Mouse (Mus musculus): Measurements from ENCODE around the gene Zdhhc17. TPM values are rescaled to one million over a fixed set of nuclear protein-coding genes. Genes with fewer than 3 reads are reported as not detected.

Zdhhc17 gene
- polyA plus RNA-seq, 1 experiment from 2014 or later: 26.4 TPM

- Histone ChIP-seq H3K27ac (no peak overlapping the region), H3K36me3 (peaks cover 94% of the 10 kb centered on the region), H3K4me1 (no peaks in the 10 kb centered on the region), H3K4me3 (no peak overlapping the region), H3K27me3 (ENCODE audit: low read depth, poor library complexity, severe bottlenecking) (no peaks in the 10 kb centered on the region), H3K9me3 (replicated peaks) (no peaks in the 10 kb centered on the region)
- 97% methylated on average over 11 of the region's 11 CpGs for WGBS
- no peak for DNase-seq (ENCODE audit: low spot score)
Observed at GRCm38 (mm10) chr10:110941968-110942367, 68.0 kb downstream of the Zdhhc17 start.

GRCm38 (mm10) chr10:110940740-110941398 lies 69.1 kb downstream of the Zdhhc17 start:
- H3K9me3 ChIP-seq (replicated peaks): no peaks in the 10 kb centered on the region
- no peak overlapping the region for H3K4me3 ChIP-seq
- no peak overlapping the region for H3K27ac ChIP-seq
- 89% methylated on average over 13 of the region's 13 CpGs for WGBS
- peaks cover 94% of the 10 kb centered on the region for H3K36me3 ChIP-seq
- no peaks in the 10 kb centered on the region for H3K27me3 ChIP-seq (ENCODE audit: low read depth, poor library complexity, severe bottlenecking)
- no peak for DNase-seq (ENCODE audit: low spot score)
- no peaks in the 10 kb centered on the region for H3K4me1 ChIP-seq

GRCm38 (mm10) chr10:110939717-110940116 lies 70.2 kb downstream of the Zdhhc17 start:
- WGBS: 91% methylated on average over 4 of the region's 4 CpGs
- Histone ChIP-seq H3K4me1 (no peaks in the 10 kb centered on the region), H3K9me3 (replicated peaks) (no peaks in the 10 kb centered on the region), H3K36me3 (peaks cover 92% of the 10 kb centered on the region), H3K4me3 (no peak overlapping the region), H3K27ac (no peak overlapping the region), H3K27me3 (ENCODE audit: low read depth, poor library complexity, severe bottlenecking) (no peaks in the 10 kb centered on the region)
- DNase-seq (ENCODE audit: low spot score): no peak

GRCm38 (mm10) chr10:110938841-110939549 lies 70.9 kb downstream of the Zdhhc17 start:
- DNase-seq (ENCODE audit: low spot score): no peak
- Histone ChIP-seq H3K9me3 (replicated peaks) (no peaks in the 10 kb centered on the region), H3K27me3 (ENCODE audit: low read depth, poor library complexity, severe bottlenecking) (no peaks in the 10 kb centered on the region), H3K27ac (no peak overlapping the region), H3K4me3 (no peak overlapping the region), H3K4me1 (no peaks in the 10 kb centered on the region), H3K36me3 (peaks cover 90% of the 10 kb centered on the region)
- 89% methylated on average over 19 of the region's 19 CpGs for WGBS

- Histone ChIP-seq H3K36me3 (peaks cover 83% of the 10 kb centered on the region), H3K27ac (no peak overlapping the region), H3K4me3 (no peak overlapping the region), H3K4me1 (no peaks in the 10 kb centered on the region), H3K27me3 (ENCODE audit: low read depth, poor library complexity, severe bottlenecking) (no peaks in the 10 kb centered on the region), H3K9me3 (replicated peaks) (no peaks in the 10 kb centered on the region)
- WGBS: 91% methylated on average over 7 of the region's 7 CpGs
- no peak for DNase-seq (ENCODE audit: low spot score)
Observed at GRCm38 (mm10) chr10:110938361-110938760, 71.6 kb downstream of the Zdhhc17 start.

- Histone ChIP-seq H3K27me3 (ENCODE audit: low read depth, poor library complexity, severe bottlenecking) (no peaks in the 10 kb centered on the region), H3K9me3 (replicated peaks) (no peaks in the 10 kb centered on the region), H3K27ac (no peak overlapping the region), H3K36me3 (peaks cover 69% of the 10 kb centered on the region), H3K4me1 (peaks cover 16% of the 10 kb centered on the region), H3K4me3 (no peak overlapping the region)
- WGBS: 81% methylated on average over 7 of the region's 7 CpGs
- no peak for DNase-seq (ENCODE audit: low spot score)
Observed at GRCm38 (mm10) chr10:110935669-110936068, 74.3 kb downstream of the Zdhhc17 start.

- Histone ChIP-seq H3K4me1 (peaks cover 22% of the 10 kb centered on the region), H3K27me3 (ENCODE audit: low read depth, poor library complexity, severe bottlenecking) (no peaks in the 10 kb centered on the region), H3K9me3 (replicated peaks) (no peaks in the 10 kb centered on the region), H3K4me3 (no peak overlapping the region), H3K27ac (no peak overlapping the region), H3K36me3 (peaks cover 63% of the 10 kb centered on the region)
- no peak for DNase-seq (ENCODE audit: low spot score)
- WGBS: 97% methylated on average over 11 of the region's 11 CpGs
Observed at GRCm38 (mm10) chr10:110935081-110935480, 74.9 kb downstream of the Zdhhc17 start.

- WGBS: 89% methylated on average over 5 of the region's 5 CpGs
- H3K36me3 ChIP-seq: peaks cover 50% of the 10 kb centered on the region
Observed at GRCm38 (mm10) chr10:110933584-110933983, 76.4 kb downstream of the Zdhhc17 start.

GRCm38 (mm10) chr10:110931913-110932560 lies 77.9 kb downstream of the Zdhhc17 start:
- no peak overlapping the region for H3K4me3 ChIP-seq
- peak overlapping the region; percentile 76 for H3K27ac ChIP-seq
- H3K9me3 ChIP-seq (replicated peaks): no peaks in the 10 kb centered on the region
- no peaks in the 10 kb centered on the region for H3K27me3 ChIP-seq (ENCODE audit: low read depth, poor library complexity, severe bottlenecking)
- H3K4me1 ChIP-seq: peaks cover 37% of the 10 kb centered on the region
- DNase-seq (ENCODE audit: low spot score): no peak
- peaks cover 35% of the 10 kb centered on the region for H3K36me3 ChIP-seq
- WGBS: 71% methylated on average over 20 of the region's 20 CpGs

More at GRCm38 (mm10) chr10:110933584-110933983, 76.4 kb downstream of the Zdhhc17 start:
- no peaks in the 10 kb centered on the region for H3K9me3 ChIP-seq (replicated peaks)
- H3K4me3 ChIP-seq: no peak overlapping the region
- no peaks in the 10 kb centered on the region for H3K27me3 ChIP-seq (ENCODE audit: low read depth, poor library complexity, severe bottlenecking)
- no peak for DNase-seq (ENCODE audit: low spot score)
- H3K4me1 ChIP-seq: peaks cover 35% of the 10 kb centered on the region
- H3K27ac ChIP-seq: no peak overlapping the region

GRCm38 (mm10) chr10:110931161-110931912 lies 78.6 kb downstream of the Zdhhc17 start:
- H3K4me3 ChIP-seq: no peak overlapping the region
- peaks cover 28% of the 10 kb centered on the region for H3K36me3 ChIP-seq
- no peaks in the 10 kb centered on the region for H3K9me3 ChIP-seq (replicated peaks)
- peak overlapping the region; percentile 76 for H3K27ac ChIP-seq
- 72% methylated on average over 13 of the region's 13 CpGs for WGBS
- DNase-seq (ENCODE audit: low spot score): no peak
- no peaks in the 10 kb centered on the region for H3K27me3 ChIP-seq (ENCODE audit: low read depth, poor library complexity, severe bottlenecking)
- peaks cover 40% of the 10 kb centered on the region for H3K4me1 ChIP-seq

GRCm38 (mm10) chr10:110929756-110930155 lies 80.2 kb downstream of the Zdhhc17 start:
- Histone ChIP-seq H3K36me3 (peaks cover 17% of the 10 kb centered on the region), H3K4me1 (peaks cover 42% of the 10 kb centered on the region), H3K4me3 (no peak overlapping the region), H3K27me3 (ENCODE audit: low read depth, poor library complexity, severe bottlenecking) (no peaks in the 10 kb centered on the region), H3K27ac (no peak overlapping the region), H3K9me3 (replicated peaks) (no peaks in the 10 kb centered on the region)
- DNase-seq (ENCODE audit: low spot score): no peak
- 79% methylated on average over 4 of the region's 4 CpGs for WGBS

GRCm38 (mm10) chr10:110927491-110927890 lies 82.4 kb downstream of the Zdhhc17 start:
- peaks cover 45% of the 10 kb centered on the region for H3K4me1 ChIP-seq
- H3K9me3 ChIP-seq (replicated peaks): no peaks in the 10 kb centered on the region
- H3K27ac ChIP-seq: no peak overlapping the region
- DNase-seq (ENCODE audit: low spot score): no peak
- no peaks in the 10 kb centered on the region for H3K27me3 ChIP-seq (ENCODE audit: low read depth, poor library complexity, severe bottlenecking)
- WGBS: 65% methylated on average over 11 of the region's 11 CpGs
- H3K36me3 ChIP-seq: peaks cover 16% of the 10 kb centered on the region
- H3K4me3 ChIP-seq: no peak overlapping the region
